Mouse (Mus musculus): ENCODE data around the gene Arrdc5. TPM values are rescaled to one million over a fixed set of nuclear protein-coding genes. Genes with fewer than 3 reads are reported as not detected.
A peak's percentile ranks its signal among the peaks of the same experiment; 100 is the strongest.
"Not testable (repeated sequence)": the region's sequence is repeated elsewhere in the genome, so short reads cannot be mapped to it uniquely, and the experiment has no call there.

Gene Arrdc5
- polyA plus RNA-seq, 1 experiment from 2014 or later, result not detected

DNA sequence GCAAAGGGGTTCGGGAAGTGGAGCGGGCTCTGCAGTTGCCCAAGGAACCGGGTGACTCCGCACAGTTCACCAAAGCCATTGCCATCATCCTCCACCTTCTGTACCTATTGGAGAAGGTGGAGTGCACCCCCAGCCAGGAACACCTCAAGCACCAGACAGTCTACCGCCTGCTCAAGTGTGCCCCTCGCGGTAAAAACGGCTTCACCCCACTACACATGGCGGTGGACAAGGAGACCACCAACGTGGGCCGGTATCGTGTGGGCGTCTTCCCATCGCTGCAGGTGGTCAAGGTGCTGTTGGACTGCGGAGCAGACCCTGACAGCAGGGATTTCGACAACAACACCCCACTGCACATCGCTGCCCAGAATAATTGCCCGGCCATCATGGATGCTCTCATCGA, 41.8 kb downstream of the Arrdc5 start:
- Histone ChIP-seq H3K36me3 (peaks cover 48% of the 10 kb centered on the region), H3K4me2 (peak overlapping the region; percentile 96; the same call in 1 of the 2 replicates), H3K4me1 (peaks cover 61% of the 10 kb centered on the region), H3K4me3 (peak overlapping the region; percentile 66)
- H3K9ac ChIP-seq; ATAC-seq (ENCODE audit: insufficient number of reproducible peaks, low FRiP score, low TSS enrichment, low read depth); H3K27ac ChIP-seq; H3K9me3 ChIP-seq; H3K27me3 ChIP-seq: not testable (repeated sequence)
- 92% methylated on average over 19 of the region's 19 CpGs for WGBS

DNA sequence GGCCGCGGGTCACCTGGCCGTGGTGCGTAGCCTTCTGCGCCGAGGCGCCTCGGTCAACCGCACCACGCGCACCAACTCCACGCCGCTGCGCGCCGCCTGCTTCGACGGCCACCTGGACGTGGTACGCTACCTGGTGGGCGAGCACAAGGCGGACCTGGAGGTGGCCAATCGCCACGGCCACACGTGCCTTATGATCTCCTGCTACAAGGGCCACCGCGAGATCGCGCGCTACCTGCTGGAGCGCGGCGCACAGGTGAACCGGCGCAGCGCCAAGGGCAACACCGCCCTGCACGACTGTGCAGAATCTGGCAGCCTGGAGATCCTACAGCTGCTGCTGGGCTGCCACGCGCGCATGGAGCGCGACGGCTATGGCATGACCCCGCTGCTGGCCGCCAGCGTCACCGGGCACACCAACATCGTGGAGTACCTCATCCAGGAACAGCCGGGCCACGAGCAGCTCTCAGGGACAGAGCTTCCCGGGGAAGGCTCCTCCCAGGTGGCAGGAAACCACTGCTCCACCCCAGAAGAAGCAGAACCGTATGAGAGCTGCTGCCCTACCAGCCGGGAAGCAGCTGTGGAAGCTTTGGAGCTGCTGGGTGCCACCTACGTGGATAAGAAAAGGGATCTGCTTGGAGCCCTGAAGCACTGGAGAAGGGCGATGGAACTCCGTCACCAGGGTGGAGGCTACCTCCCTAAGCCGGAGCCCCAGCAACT, 42.7 kb downstream of the Arrdc5 start:
- H3K27me3 ChIP-seq, result no peaks in the 10 kb centered on the region
- peak overlapping the region; percentile 51 for H3K9ac ChIP-seq
- no peak for ATAC-seq (ENCODE audit: insufficient number of reproducible peaks, low FRiP score, low TSS enrichment, low read depth)
- peak overlapping the region; percentile 96 for H3K4me2 ChIP-seq
- WGBS, result 9% methylated on average over 58 of the region's 58 CpGs
- peaks cover 56% of the 10 kb centered on the region for H3K4me1 ChIP-seq
- H3K9me3 ChIP-seq, result no peaks in the 10 kb centered on the region
- peaks cover 39% of the 10 kb centered on the region for H3K36me3 ChIP-seq
- peak overlapping the region; percentile 75 for H3K27ac ChIP-seq
- peak overlapping the region; percentile 66 for H3K4me3 ChIP-seq

DNA sequence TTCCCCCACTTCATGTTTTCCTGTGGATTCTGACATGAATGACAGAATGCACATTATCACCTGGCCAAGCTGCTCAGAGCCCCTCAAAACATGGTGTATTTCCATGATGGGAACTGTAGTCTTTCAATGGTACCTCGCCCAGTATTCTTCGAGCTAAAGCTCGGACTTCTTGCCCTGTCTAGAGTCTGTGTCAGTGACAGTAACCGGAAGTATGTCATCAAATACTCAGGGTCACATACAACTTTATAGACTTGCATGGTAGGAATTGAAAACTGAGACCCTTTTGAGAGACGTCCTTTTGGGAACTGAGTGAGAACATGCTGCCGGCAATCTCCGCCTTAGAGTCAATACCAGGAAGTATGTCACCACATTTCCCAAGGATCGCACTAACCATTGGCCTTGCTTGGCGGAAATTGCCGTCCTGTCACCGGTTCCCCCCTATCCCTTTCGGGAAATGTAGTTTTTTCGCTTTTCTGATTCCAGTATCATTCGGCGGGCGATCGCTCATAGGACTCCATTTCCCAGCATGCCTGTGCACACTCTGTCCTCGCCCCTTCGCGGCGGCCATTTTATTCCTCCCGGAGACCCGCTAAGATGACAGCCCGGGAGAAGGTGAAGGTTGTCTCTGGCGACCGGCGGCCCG, 43.7 kb downstream of the Arrdc5 start, which contains the start of gene Fem1a:
Fem1a (plus strand) TSS at position 572 of the 643 bp plus-strand sequence.
- H3K27ac ChIP-seq, result peak within 1 kb of the TSS; percentile 96
- H3K9ac ChIP-seq, result peak within 1 kb of the TSS; percentile 51
- peaks cover 49% of the 10 kb centered on the region for H3K4me1 ChIP-seq
- H3K27me3 ChIP-seq, result no peaks in the 10 kb centered on the region
- no peaks in the 10 kb centered on the region for H3K9me3 ChIP-seq
- peak within 1 kb of the TSS; percentile 96 for H3K4me2 ChIP-seq
- ATAC-seq (ENCODE audit: insufficient number of reproducible peaks, low FRiP score, low TSS enrichment, low read depth), result peak; percentile 93
- H3K4me3 ChIP-seq, result peak within 1 kb of the TSS; percentile 66
- under 1% methylated on average over 28 of the region's 28 CpGs for WGBS
- H3K36me3 ChIP-seq, result peaks cover 32% of the 10 kb centered on the region

DNA sequence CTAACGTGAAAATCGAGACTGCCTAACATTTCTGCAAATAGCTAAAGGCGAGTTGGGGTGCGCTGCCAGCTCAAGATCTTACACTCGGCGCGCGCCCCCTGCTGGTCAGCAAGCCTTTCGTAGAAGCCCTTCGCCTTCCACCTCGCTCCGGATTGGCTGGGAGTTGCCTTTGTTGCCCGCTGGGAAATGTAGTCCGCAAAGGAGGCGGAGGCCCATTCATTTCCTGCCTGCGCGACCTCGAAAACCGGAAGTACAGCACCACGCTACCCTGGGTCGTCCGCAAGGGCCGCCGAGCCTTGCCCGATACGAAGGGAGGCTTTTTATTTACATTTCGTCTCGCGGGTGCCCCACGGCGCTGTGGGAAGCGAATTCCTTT, 44.2 kb downstream of the Arrdc5 start:
- peak; percentile 89 for ATAC-seq (ENCODE audit: insufficient number of reproducible peaks, low FRiP score, low TSS enrichment, low read depth)
- Histone ChIP-seq H3K36me3 (peaks cover 27% of the 10 kb centered on the region), H3K9ac (no peak overlapping the region), H3K9me3 (no peaks in the 10 kb centered on the region), H3K4me2 (peak overlapping the region; percentile 62), H3K4me3 (peak overlapping the region; percentile 66), H3K27ac (peak overlapping the region; percentile 96), H3K27me3 (no peaks in the 10 kb centered on the region), H3K4me1 (peaks cover 47% of the 10 kb centered on the region)
- WGBS, result under 1% methylated on average over 32 of the region's 32 CpGs

DNA sequence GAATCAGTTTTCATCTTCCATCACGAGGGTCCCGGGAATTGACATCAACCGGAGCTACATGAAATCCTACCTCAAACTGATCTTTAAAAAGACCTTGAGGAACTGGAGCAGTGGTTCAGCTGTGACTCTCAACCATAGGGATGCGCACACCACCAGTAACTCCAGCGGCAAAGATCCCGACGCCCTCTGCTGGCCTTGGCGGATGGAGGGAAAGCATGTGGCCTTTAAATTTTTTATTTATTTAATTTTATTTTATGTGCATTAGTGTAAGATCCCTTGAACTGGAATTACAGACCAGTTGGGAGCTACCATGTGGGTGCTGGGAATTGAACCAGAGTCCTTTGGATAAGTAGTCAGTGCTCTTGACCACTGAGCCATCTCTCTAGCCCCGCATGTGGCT, 44.7 kb downstream of the Arrdc5 start:
- no peaks in the 10 kb centered on the region for H3K9me3 ChIP-seq
- no peak overlapping the region for H3K9ac ChIP-seq
- ATAC-seq (ENCODE audit: insufficient number of reproducible peaks, low FRiP score, low TSS enrichment, low read depth), result 0 out of 2 replicates have a peak, but pooled peaks have one; percentile 12

DNA sequence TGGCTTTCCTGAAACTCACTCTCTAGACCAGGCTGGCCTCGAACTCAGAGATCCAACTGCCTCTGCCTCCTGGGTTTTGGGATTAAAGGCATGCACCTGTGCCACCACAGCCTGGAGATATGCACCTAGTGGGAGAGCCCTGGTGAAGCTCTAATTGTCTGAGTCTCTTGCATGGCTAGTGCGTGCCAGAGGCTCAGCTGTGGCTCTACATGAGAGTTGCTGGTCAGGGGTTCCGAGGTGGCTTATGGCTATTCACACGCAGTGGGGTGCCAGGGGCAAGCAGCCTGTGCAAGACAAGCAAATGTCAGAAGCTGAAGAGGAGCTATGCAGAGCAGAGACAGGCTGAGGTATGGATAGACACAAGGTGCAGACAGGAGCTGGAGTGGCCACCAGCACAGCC, 45.4 kb downstream of the Arrdc5 start:
- Histone ChIP-seq H3K27me3 (no peaks in the 10 kb centered on the region), H3K27ac (no peak overlapping the region), H3K36me3 (peaks cover 16% of the 10 kb centered on the region), H3K9me3 (no peaks in the 10 kb centered on the region), H3K4me3 (no peak overlapping the region), H3K4me1 (peaks cover 37% of the 10 kb centered on the region), H3K9ac (no peak overlapping the region), H3K4me2 (no peak overlapping the region)
- no peak for ATAC-seq (ENCODE audit: insufficient number of reproducible peaks, low FRiP score, low TSS enrichment, low read depth)
- 79% methylated on average over 4 of the region's 4 CpGs for WGBS

More for the DNA sequence above, 44.7 kb downstream of the Arrdc5 start:
- Histone ChIP-seq H3K4me2 (peak overlapping the region; percentile 34), H3K27me3 (no peaks in the 10 kb centered on the region), H3K4me1 (peaks cover 44% of the 10 kb centered on the region), H3K4me3 (peak overlapping the region; percentile 66; the same call in 1 of the 2 replicates), H3K36me3 (peaks cover 23% of the 10 kb centered on the region), H3K27ac (peak overlapping the region; percentile 83)
- WGBS, result 16% methylated on average over 9 of the region's 9 CpGs

DNA sequence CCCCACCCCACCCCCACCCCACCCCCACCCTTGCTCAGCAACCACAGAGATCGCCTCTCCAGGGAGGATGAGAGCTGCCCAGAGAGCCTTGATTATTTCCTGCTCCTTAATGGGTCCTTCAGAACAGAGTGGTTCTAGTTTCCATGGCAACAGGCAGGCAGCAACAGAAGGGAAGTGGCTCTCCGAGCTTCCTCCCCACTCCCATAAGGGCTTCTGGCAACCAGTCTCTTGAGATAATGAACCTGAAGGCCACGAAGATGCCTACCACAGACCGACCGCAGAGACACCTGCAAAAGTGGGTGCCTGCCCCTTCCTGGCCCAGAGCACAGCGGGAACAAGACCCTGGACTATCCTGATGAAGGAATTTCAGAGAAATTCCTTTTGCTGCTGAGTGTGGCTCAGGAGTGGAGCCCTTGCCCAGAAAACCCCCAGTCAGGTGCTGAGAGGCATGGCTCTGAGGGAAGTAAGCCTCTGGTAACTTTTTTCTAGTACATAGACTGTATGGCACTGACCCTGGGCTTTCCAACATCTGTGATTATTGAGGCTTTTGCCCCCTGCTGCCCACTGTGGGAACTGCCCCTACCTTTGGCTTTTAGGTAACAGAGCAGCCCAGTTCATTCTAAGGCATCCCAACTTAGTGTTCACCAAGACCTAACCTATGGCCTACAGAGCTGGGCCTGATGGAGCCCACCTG, 48.8 kb downstream of the Arrdc5 start:
- Histone ChIP-seq H3K4me3 (no peak overlapping the region), H3K4me2 (no peak overlapping the region), H3K4me1 (peaks cover 12% of the 10 kb centered on the region; the same call in 1 of the 2 replicates), H3K9ac (no peak overlapping the region), H3K27ac (no peak overlapping the region), H3K9me3 (no peaks in the 10 kb centered on the region), H3K36me3 (no peaks in the 10 kb centered on the region), H3K27me3 (no peaks in the 10 kb centered on the region)
- 23% methylated on average over 6 of the region's 6 CpGs for WGBS
- ATAC-seq (ENCODE audit: insufficient number of reproducible peaks, low FRiP score, low TSS enrichment, low read depth), result no peak

DNA sequence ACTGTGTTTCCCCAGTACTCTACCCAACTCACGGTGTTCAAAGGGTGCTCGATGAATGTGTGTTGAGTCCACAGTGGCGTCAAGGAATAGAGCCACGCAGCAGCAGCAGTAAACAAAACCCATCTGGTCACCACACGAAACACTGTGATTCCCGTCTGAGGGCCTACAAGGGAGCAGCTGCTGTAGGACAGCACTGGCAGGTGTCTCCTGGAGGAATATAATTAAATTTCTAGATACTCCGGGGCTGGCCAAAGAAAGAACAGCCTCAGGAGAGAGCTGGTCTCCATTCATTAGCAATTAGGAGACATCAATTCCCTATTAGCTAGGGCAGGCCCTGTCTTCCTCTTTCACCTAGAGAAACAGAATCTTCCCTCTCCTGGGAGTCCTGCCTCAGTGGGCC, 54.5 kb downstream of the Arrdc5 start:
- H3K9ac ChIP-seq, result no peak overlapping the region
- no peak overlapping the region for H3K4me3 ChIP-seq
- H3K36me3 ChIP-seq, result no peaks in the 10 kb centered on the region
- no peak overlapping the region for H3K4me2 ChIP-seq
- no peak for ATAC-seq (ENCODE audit: insufficient number of reproducible peaks, low FRiP score, low TSS enrichment, low read depth)
- no peaks in the 10 kb centered on the region for H3K9me3 ChIP-seq
- WGBS, result 55% methylated on average over 7 of the region's 7 CpGs
- H3K27ac ChIP-seq, result no peak overlapping the region
- H3K4me1 ChIP-seq, result 0 out of 2 replicates have a peak, but pooled peaks cover 2% of the 10 kb centered on the region
- peaks cover 11% of the 10 kb centered on the region for H3K27me3 ChIP-seq

Other genes starting within 250 kb of the Arrdc5 start
- gene Ubxn6, start 225.3 kb downstream of the Arrdc5 start, polyA plus RNA-seq (2015; fragmentation: Nextera tagmentation; extraction: Ambion mirVana), result 42.1 and 45.6 TPM in 2 replicates
- gene Hdgfl2, start 220.7 kb downstream of the Arrdc5 start, polyA plus RNA-seq (2015; fragmentation: Nextera tagmentation; extraction: Ambion mirVana), result 103 and 106 TPM in 2 replicates
- 0.03 and 0.11 TPM in 2 replicates for gene Plin4, start 190.5 kb downstream of the Arrdc5 start, polyA plus RNA-seq (2015; fragmentation: Nextera tagmentation; extraction: Ambion mirVana)
- 0.12 and 0.60 TPM in 2 replicates for gene Plin5, start 182.7 kb downstream of the Arrdc5 start, polyA plus RNA-seq (2015; fragmentation: Nextera tagmentation; extraction: Ambion mirVana)
- gene Lrg1, start 178.3 kb downstream of the Arrdc5 start, polyA plus RNA-seq (2015; fragmentation: Nextera tagmentation; extraction: Ambion mirVana), result 0.55 and 1.7 TPM in 2 replicates
- 2.3 and 3.3 TPM in 2 replicates for gene Sema6b, start 159.9 kb downstream of the Arrdc5 start, polyA plus RNA-seq (2015; fragmentation: Nextera tagmentation; extraction: Ambion mirVana)
- 11.3 and 13.1 TPM in 2 replicates for gene Tnfaip8l1, start 137.8 kb downstream of the Arrdc5 start, polyA plus RNA-seq (2015; fragmentation: Nextera tagmentation; extraction: Ambion mirVana)
- 108 and 119 TPM in 2 replicates for gene Mydgf, start 116.4 kb downstream of the Arrdc5 start, polyA plus RNA-seq (2015; fragmentation: Nextera tagmentation; extraction: Ambion mirVana)
- 33.6 and 34.6 TPM in 2 replicates for gene Dpp9, start 81.4 kb downstream of the Arrdc5 start, polyA plus RNA-seq (2015; fragmentation: Nextera tagmentation; extraction: Ambion mirVana)
- 14.9 and 19.7 TPM in 2 replicates for gene Fem1a, start 43.5 kb downstream of the Arrdc5 start, polyA plus RNA-seq (2015; fragmentation: Nextera tagmentation; extraction: Ambion mirVana)
- 7.1 and 8.6 TPM in 2 replicates for gene Ticam1, start 23.5 kb downstream of the Arrdc5 start, polyA plus RNA-seq (2015; fragmentation: Nextera tagmentation; extraction: Ambion mirVana)
- 94.2 and 114 TPM in 2 replicates for gene Plin3, start 7.4 kb downstream of the Arrdc5 start, polyA plus RNA-seq (2015; fragmentation: Nextera tagmentation; extraction: Ambion mirVana)
- 107 and 108 TPM in 2 replicates for gene Uhrf1, start 3.0 kb upstream of the Arrdc5 start, polyA plus RNA-seq (2015; fragmentation: Nextera tagmentation; extraction: Ambion mirVana)
- gene Kdm4b, start 25.8 kb upstream of the Arrdc5 start, polyA plus RNA-seq (2015; fragmentation: Nextera tagmentation; extraction: Ambion mirVana), result 35.9 and 37.3 TPM in 2 replicates
- 85.4 and 96.3 TPM in 2 replicates for gene Ptprs, start 176.2 kb upstream of the Arrdc5 start, polyA plus RNA-seq (2015; fragmentation: Nextera tagmentation; extraction: Ambion mirVana)
- not detected in 2 replicates for gene Znrf4, start 212.1 kb upstream of the Arrdc5 start, polyA plus RNA-seq (2015; fragmentation: Nextera tagmentation; extraction: Ambion mirVana)

Measured in limb, embryonic 15.5 days (tissue).